Mouse (Mus musculus) myocyte (in vitro differentiated cells): Measurements from ENCODE around the gene Oas1g.

ENCODE experiments used
- MYOD1 ChIP-seq, 3 experiments: IDR thresholded peaks; one replicate each; pipeline ENCODE4 v1.6.1; 2011; ENCODE audit warnings: control low read depth in 2 of 3, low read depth in 2 of 3, mild to moderate bottlenecking in 2 of 3, moderate library complexity in 1 of 3; ENCODE audit not compliant: insufficient read length in 2 of 3, control insufficient read depth in 1 of 3
- MYOG ChIP-seq, 3 experiments: IDR thresholded peaks; one replicate each; pipeline ENCODE4 v1.6.1; 2011; ENCODE audit warnings: control low read depth in 2 of 3, low read depth in 2 of 3, mild to moderate bottlenecking in 2 of 3; ENCODE audit not compliant: insufficient read length in 2 of 3, control insufficient read depth in 1 of 3, insufficient read depth in 1 of 3
- POLR2A ChIP-seq: IDR thresholded peaks from one replicate; pipeline ENCODE4 v1.6.1; 2011; ENCODE audit warnings: low read depth, mild to moderate bottlenecking, control low read depth, moderate library complexity; ENCODE audit not compliant: insufficient read length
- POLR2AphosphoS2 ChIP-seq: IDR thresholded peaks from one replicate; pipeline ENCODE4 v1.6.1; 2011; ENCODE audit warnings: low read depth, control low read depth; ENCODE audit not compliant: insufficient read length
- TCF12 ChIP-seq: IDR thresholded peaks from one replicate; pipeline ENCODE4 v1.6.1; 2011; ENCODE audit warnings: mild to moderate bottlenecking, control low read depth; ENCODE audit not compliant: poor library complexity, insufficient read depth, severe bottlenecking

DNA sequence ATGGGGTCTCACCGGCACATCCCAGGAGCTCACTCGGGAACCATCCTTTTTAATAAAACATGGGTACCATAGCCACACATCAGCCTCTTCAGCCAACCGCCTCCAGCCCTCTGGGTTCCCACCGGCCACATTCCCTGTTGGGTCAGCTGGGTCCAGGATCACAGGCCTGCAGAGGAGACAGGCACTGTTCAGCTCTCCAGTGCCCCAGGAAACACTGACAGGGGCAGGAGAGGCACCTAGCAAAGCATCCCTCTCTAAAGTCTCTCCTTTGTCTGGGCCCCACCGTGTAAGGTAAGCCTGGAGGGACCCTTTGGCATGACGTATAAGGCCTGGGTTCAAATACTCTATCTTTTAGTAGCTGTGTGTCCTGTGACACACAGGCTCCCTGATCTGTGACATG lies 10.9 kb upstream of the Oas1g start:
- TF ChIP-seq POLR2A (no peak), POLR2AphosphoS2 (no peak), TCF12 (no peak), MYOG (IDR thresholded peaks at IDR 0.05; ENCODE audit: control insufficient read depth in 1 of 3, insufficient read depth in 1 of 3, insufficient read length in 2 of 3, low read depth in 2 of 3) (no peak), MYOD1 (IDR thresholded peaks at IDR 0.05; ENCODE audit: control insufficient read depth in 1 of 3, insufficient read length in 2 of 3, low read depth in 2 of 3) (no peak)
